Mouse (Mus musculus) CH12.LX (cell line): ENCODE data around the gene Dapk1. TPM values are rescaled to one million over a fixed set of nuclear protein-coding genes. Genes with fewer than 3 reads are reported as not detected.

Experiments used
- DNase-seq: peaks from one replicate; pipeline ENCODE4 v3.0.0-alpha.2; 2013; ENCODE audit errors: extremely low read depth
- H3K27ac ChIP-seq: 2 replicates; pipeline ENCODE4 v1.5.1; 2012; ENCODE audit warnings: low read depth, mild to moderate bottlenecking, control low read depth, moderate library complexity; ENCODE audit not compliant: insufficient read depth
- H3K27me3 ChIP-seq: replicated peaks from 2 replicates; pipeline ENCODE3; 2012; ENCODE audit warnings: inconsistent platforms
- H3K36me3 ChIP-seq, 2 experiments: replicated peaks in 1 of 2; 2 replicates each; pipeline versions ENCODE3 to v1.6.1; 2012; ENCODE audit warnings: inconsistent platforms in 1 of 2, low read length in 1 of 2, mild to moderate bottlenecking in 1 of 2, mixed read lengths in 1 of 2, moderate library complexity in 1 of 2; ENCODE audit not compliant: control insufficient read depth in 1 of 2, insufficient read depth in 1 of 2
- H3K4me1 ChIP-seq, 2 experiments: 2 replicates each; pipeline ENCODE4 v1.6.1; 2012; ENCODE audit warnings: inconsistent platforms in 1 of 2, moderate library complexity in 1 of 2; ENCODE audit not compliant: insufficient read depth in 2 of 2, control insufficient read depth in 1 of 2
- H3K4me2 ChIP-seq: 2 replicates; pipeline ENCODE4 v1.6.1; 2012; ENCODE audit warnings: low read depth, mild to moderate bottlenecking, control low read depth; ENCODE audit not compliant: poor library complexity, insufficient read depth, severe bottlenecking
- H3K4me3 ChIP-seq, 3 experiments: fragments of 150-350 bp in 1 of 3; sonication (generic) in 1 of 3; replicated peaks in 1 of 3; 2 replicates each; pipeline versions ENCODE3 to v1.5.1; 2011 to 2012; ENCODE audit warnings: low read depth in 2 of 3, low read length in 2 of 3, mild to moderate bottlenecking in 2 of 3, moderate library complexity in 2 of 3, control low read depth in 1 of 3, improper control_type of control experiment in 1 of 3, inconsistent platforms in 1 of 3, mixed read lengths in 1 of 3; ENCODE audit not compliant: poor library complexity in 1 of 3
- H3K79me2 ChIP-seq: replicated peaks from 2 replicates; pipeline ENCODE4 v1.6.1; 2012; ENCODE audit warnings: mild to moderate bottlenecking, moderate library complexity; ENCODE audit not compliant: control insufficient read depth, poor library complexity, insufficient read depth, severe bottlenecking; ENCODE audit errors: extremely low read depth
- H3K9ac ChIP-seq: 2 replicates; pipeline ENCODE4 v1.6.1; 2012; ENCODE audit warnings: low read depth, mild to moderate bottlenecking, control low read depth, moderate library complexity; ENCODE audit not compliant: insufficient read depth
- H3K9me3 ChIP-seq: replicated peaks from 2 replicates; pipeline ENCODE3; 2012; ENCODE audit warnings: low read length, inconsistent platforms, mixed read lengths
- BHLHE40 ChIP-seq: IDR thresholded peaks from 2 replicates; pipeline ENCODE4 v1.6.1; 2011; ENCODE audit warnings: mild to moderate bottlenecking, low read depth, low read length, improper control_type of control experiment
- CHD1 ChIP-seq: IDR thresholded peaks from 2 replicates; pipeline ENCODE4 v1.6.1; 2012; ENCODE audit warnings: low read depth, low read length, improper control_type of control experiment, inconsistent platforms
- CHD2 ChIP-seq: IDR thresholded peaks from 2 replicates; pipeline ENCODE4 v1.6.1; 2011; ENCODE audit warnings: low read length, improper control_type of control experiment
- CTCF ChIP-seq, 2 experiments: IDR thresholded peaks in 1 of 2; conservative IDR thresholded peaks in 1 of 2; 2 replicates each; pipeline ENCODE4 v1.5.1; 2011 to 2012; ENCODE audit warnings: low read depth in 2 of 2, low read length in 2 of 2, improper control_type of control experiment in 1 of 2, inconsistent platforms in 1 of 2, mild to moderate bottlenecking in 1 of 2, moderate library complexity in 1 of 2
- E2F4 ChIP-seq: IDR thresholded peaks from 2 replicates; pipeline ENCODE4 v1.6.1; 2011; ENCODE audit warnings: low read depth, low read length, improper control_type of control experiment; ENCODE audit not compliant: insufficient replicate concordance
- EP300 ChIP-seq: IDR thresholded peaks from 2 replicates; pipeline ENCODE4 v1.6.1; 2011; ENCODE audit warnings: low read length, improper control_type of control experiment
- ETS1 ChIP-seq: conservative IDR thresholded peaks from 2 replicates; pipeline ENCODE4 v1.6.1; 2012; ENCODE audit warnings: low read depth, mild to moderate bottlenecking, inconsistent platforms, low read length, improper control_type of control experiment, moderate library complexity
- GABPA ChIP-seq: IDR thresholded peaks from 2 replicates; pipeline ENCODE4 v1.6.1; 2012; ENCODE audit warnings: low read depth, low read length, improper control_type of control experiment, inconsistent platforms; ENCODE audit not compliant: insufficient replicate concordance
- HCFC1 ChIP-seq: IDR thresholded peaks from 2 replicates; pipeline ENCODE4 v1.6.1; 2012; ENCODE audit warnings: low read depth, mild to moderate bottlenecking, inconsistent platforms, low read length, improper control_type of control experiment
- JUN ChIP-seq: IDR thresholded peaks from 2 replicates; pipeline ENCODE4 v1.6.1; 2011; ENCODE audit warnings: low read depth, mild to moderate bottlenecking, low read length, improper control_type of control experiment, moderate library complexity; ENCODE audit not compliant: insufficient read depth
- JUND ChIP-seq: conservative IDR thresholded peaks from 2 replicates; pipeline ENCODE4 v1.6.1; 2011; ENCODE audit warnings: low read depth, low read length, improper control_type of control experiment
- MAZ ChIP-seq: IDR thresholded peaks from 2 replicates; pipeline ENCODE4 v1.6.1; 2012; ENCODE audit warnings: low read depth, mild to moderate bottlenecking, inconsistent platforms, low read length, improper control_type of control experiment, moderate library complexity
- MXI1 ChIP-seq: IDR thresholded peaks from 2 replicates; pipeline ENCODE4 v1.6.1; 2011; ENCODE audit warnings: mild to moderate bottlenecking, low read depth, low read length, improper control_type of control experiment
- NELFE ChIP-seq: IDR thresholded peaks from 2 replicates; pipeline ENCODE4 v1.6.1; 2011; ENCODE audit warnings: low read depth, low read length, improper control_type of control experiment
- PAX5 ChIP-seq: IDR thresholded peaks from 2 replicates; pipeline ENCODE4 v1.6.1; 2012; ENCODE audit warnings: low read length, inconsistent platforms, mixed read lengths
- POLR2A ChIP-seq: IDR thresholded peaks from 2 replicates; pipeline ENCODE4 v1.6.1; 2011; ENCODE audit warnings: low read depth, mild to moderate bottlenecking, improper control_type of control experiment, low read length
- RAD21 ChIP-seq: IDR thresholded peaks from 2 replicates; pipeline ENCODE4 v1.6.1; 2011; ENCODE audit warnings: low read depth, mild to moderate bottlenecking, low read length, improper control_type of control experiment, moderate library complexity
- SIN3A ChIP-seq: IDR thresholded peaks from 2 replicates; pipeline ENCODE4 v1.6.1; 2012; ENCODE audit warnings: low read length, improper control_type of control experiment, inconsistent platforms
- TCF12 ChIP-seq: IDR thresholded peaks from 2 replicates; pipeline ENCODE4 v1.6.1; 2014; ENCODE audit warnings: low read depth, mild to moderate bottlenecking, inconsistent platforms, low read length, improper control_type of control experiment
- UBTF ChIP-seq: IDR thresholded peaks from 2 replicates; pipeline ENCODE4 v1.6.1; 2012; ENCODE audit warnings: low read depth, mild to moderate bottlenecking, inconsistent platforms, low read length, improper control_type of control experiment, moderate library complexity
- USF1 ChIP-seq: IDR thresholded peaks from 2 replicates; pipeline ENCODE4 v1.6.1; 2014; ENCODE audit warnings: low read depth, mild to moderate bottlenecking, inconsistent platforms, low read length, improper control_type of control experiment
- USF2 ChIP-seq: conservative IDR thresholded peaks from 2 replicates; pipeline ENCODE4 v1.6.1; 2011; ENCODE audit warnings: low read depth, low read length, improper control_type of control experiment
- ZC3H11A ChIP-seq: IDR thresholded peaks from 2 replicates; pipeline ENCODE4 v1.6.1; 2012; ENCODE audit warnings: low read depth, mild to moderate bottlenecking, inconsistent platforms, low read length, improper control_type of control experiment
- ZKSCAN1 ChIP-seq: IDR thresholded peaks from 2 replicates; pipeline ENCODE4 v1.6.1; 2012; ENCODE audit warnings: low read depth, inconsistent platforms, low read length, improper control_type of control experiment, borderline replicate concordance
- ZMIZ1 ChIP-seq: IDR thresholded peaks from 2 replicates; pipeline ENCODE4 v1.6.1; 2012; ENCODE audit warnings: low read depth, mild to moderate bottlenecking, inconsistent platforms, low read length, improper control_type of control experiment
- ZNF384 ChIP-seq: IDR thresholded peaks from 2 replicates; pipeline ENCODE4 v1.6.1; 2012; ENCODE audit warnings: low read depth, low read length, improper control_type of control experiment, inconsistent platforms
- dilution Hi-C: fragments of 300-500 bp; cut with MboI; formaldehyde crosslinking; loops from 2 replicates; pipeline ENCODE4 v1.14.3; 2020; ENCODE audit warnings: low sequenced_read_pairs; ENCODE audit not compliant: extremely low pct_unique_long_range_greater_than_20kb, extremely low pct_ligation_motif_present
- in situ Hi-C: fragments of 300-500 bp; cut with MboI; formaldehyde crosslinking; loops from 3 replicates; pipeline ENCODE4 v1.14.3; 2019; ENCODE audit warnings: low sequenced_read_pairs, low pct_ligation_motif_present, low pct_unique_long_range_greater_than_20kb, mixed read lengths
- polyA plus RNA-seq: library from polyadenylated mRNA; unstranded; fragments of >175 nt; gene quantifications from 2 replicates; pipeline ENCODE4 v1.2.1, GENCODE M21; 2012; ENCODE audit warnings: low read depth; ENCODE audit not compliant: insufficient read length
- total RNA-seq, 2 experiments: library from RNA; depleted of rRNA; stranded (reverse); fragments of 300-350 nt in 1 of 2; fragments of >200 nt in 1 of 2; gene quantifications; 2 replicates each; pipeline ENCODE4 v1.2.3; 2012 to 2014

Dapk1 gene
- total and polyA plus RNA-seq, 3 experiments = not detected

GRCm38 (mm10) chr13:60646791-60647190 is 45.0 kb downstream of the Dapk1 start:
- H3K36me3 ChIP-seq = no peaks in the 10 kb centered on the region
- peaks cover 83% of the 10 kb centered on the region for H3K9me3 ChIP-seq
- H3K4me2 ChIP-seq = no peak overlapping the region
- H3K4me3 ChIP-seq = no peak overlapping the region
- TF ChIP-seq TCF12 (no peak), SIN3A (no peak), MXI1 (no peak), UBTF (no peak), BHLHE40 (no peak), POLR2A (no peak), ZNF384 (no peak), ZMIZ1 (no peak), RAD21 (no peak), ETS1 (no peak), ZKSCAN1 (no peak)
- H3K27me3 ChIP-seq = no peaks in the 10 kb centered on the region
- no peaks in the 10 kb centered on the region for H3K4me1 ChIP-seq
- dilution Hi-C loops (no loop called here), in situ Hi-C loops (no loop called here)
- H3K9ac ChIP-seq = no peak overlapping the region
- H3K27ac ChIP-seq = no peak overlapping the region
- no peak for DNase-seq
- H3K79me2 ChIP-seq = no peaks in the 10 kb centered on the region

GRCm38 (mm10) chr13:60648350-60648749 is 46.6 kb downstream of the Dapk1 start:
- TF ChIP-seq CHD2 (no peak), GABPA (no peak), RAD21 (no peak), MAZ (no peak), EP300 (no peak), JUN (no peak), ZMIZ1 (no peak), CHD1 (no peak), POLR2A (no peak), USF2 (no peak), CTCF (conservative IDR thresholded peaks at IDR 0.05 in 1 of 2, IDR thresholded peaks at IDR 0.05 in 1 of 2; ENCODE audit: low read depth in 2 of 2, low read length in 2 of 2) (no peak), BHLHE40 (no peak), HCFC1 (no peak), MXI1 (no peak), ZC3H11A (no peak), JUND (no peak), NELFE (no peak), PAX5 (no peak), E2F4 (no peak), USF1 (no peak)
- H3K4me2 ChIP-seq = no peak overlapping the region
- H3K4me3 ChIP-seq = no peak overlapping the region
- no peak overlapping the region for H3K9ac ChIP-seq
- in situ Hi-C loops (no loop called here), dilution Hi-C loops (no loop called here)
- no peak overlapping the region for H3K27ac ChIP-seq
- no peaks in the 10 kb centered on the region for H3K79me2 ChIP-seq
- H3K4me1 ChIP-seq = no peaks in the 10 kb centered on the region
- no peaks in the 10 kb centered on the region for H3K36me3 ChIP-seq
- H3K27me3 ChIP-seq = no peaks in the 10 kb centered on the region
- DNase-seq = no peak
- H3K9me3 ChIP-seq = peaks cover 90% of the 10 kb centered on the region
